Mouse (Mus musculus) embryonic facial prominence, embryonic 14.5 days (tissue): ENCODE data around the gene Umad1. TPM values are rescaled to one million over a fixed set of nuclear protein-coding genes. Genes with fewer than 3 reads are reported as not detected.

Experiments used
- ATAC-seq: fragments of 200-750 bp; cut with Nextera tagmentation; 2 replicates; pipeline ENCODE4 v1.8.0; 2017; ENCODE audit warnings: low read depth, moderate number of reproducible peaks, moderate TSS enrichment
- DNase-seq: peaks from one replicate; pipeline ENCODE4 v3.0.0-alpha.2; 2015; ENCODE audit warnings: low spot score
- H3K27ac ChIP-seq: fragments of 300-500 bp; sonication (generic); replicated peaks from 2 replicates; pipeline ENCODE4 v1.5.1; 2014; ENCODE audit warnings: low read depth, mild to moderate bottlenecking, low read length, moderate library complexity
- H3K27me3 ChIP-seq: fragments of 300-500 bp; sonication (generic); replicated peaks from 2 replicates; pipeline ENCODE4 v1.6.1; 2014; ENCODE audit warnings: low read length; ENCODE audit not compliant: control insufficient read depth, insufficient read depth
- H3K36me3 ChIP-seq: fragments of 300-500 bp; sonication (generic); 2 replicates; pipeline ENCODE4 v1.6.1; 2014; ENCODE audit warnings: low read length, mixed read lengths; ENCODE audit not compliant: control insufficient read depth, insufficient read depth
- H3K4me1 ChIP-seq: fragments of 300-500 bp; sonication (generic); 2 replicates; pipeline ENCODE4 v1.6.1; 2014; ENCODE audit warnings: antibody characterized with exemption, low read length; ENCODE audit not compliant: control insufficient read depth, insufficient read depth
- H3K4me2 ChIP-seq: fragments of 300-500 bp; sonication (generic); 2 replicates; pipeline ENCODE4 v1.6.1; 2014; ENCODE audit warnings: low read depth, mild to moderate bottlenecking, low read length, moderate library complexity, mixed read lengths
- H3K4me3 ChIP-seq: fragments of 300-500 bp; sonication (generic); 2 replicates; pipeline ENCODE4 v1.5.1; 2014; ENCODE audit warnings: low read depth, mild to moderate bottlenecking, low read length
- H3K9ac ChIP-seq: fragments of 300-500 bp; sonication (generic); 2 replicates; pipeline ENCODE4 v1.6.1; 2014; ENCODE audit warnings: low read depth, mild to moderate bottlenecking, low read length, moderate library complexity, mixed read lengths
- H3K9me3 ChIP-seq: fragments of 300-500 bp; sonication (generic); 2 replicates; pipeline ENCODE4 v1.6.1; 2016; ENCODE audit warnings: low read length; ENCODE audit not compliant: control insufficient read depth
- WGBS: fragments of 180-500 bp; shearing (Covaris S2); extraction: QIAGEN DNeasy Blood & Tissue Kit; methylation state at CpG from one replicate; pipeline ENCODE4 v1.1.7; 2014; 5-methylcytosine and 5-hydroxymethylcytosine counted together
- polyA plus RNA-seq: library from polyadenylated mRNA; unstranded; fragments of >200 nt; fragmentation: Nextera tagmentation; extraction: Ambion mirVana; gene quantifications from 2 replicates; pipeline ENCODE4 v1.2.1, GENCODE M21; 2014

Gene Umad1
- polyA plus RNA-seq, 1 experiment from 2014 or later: 20.0 TPM

DNA sequence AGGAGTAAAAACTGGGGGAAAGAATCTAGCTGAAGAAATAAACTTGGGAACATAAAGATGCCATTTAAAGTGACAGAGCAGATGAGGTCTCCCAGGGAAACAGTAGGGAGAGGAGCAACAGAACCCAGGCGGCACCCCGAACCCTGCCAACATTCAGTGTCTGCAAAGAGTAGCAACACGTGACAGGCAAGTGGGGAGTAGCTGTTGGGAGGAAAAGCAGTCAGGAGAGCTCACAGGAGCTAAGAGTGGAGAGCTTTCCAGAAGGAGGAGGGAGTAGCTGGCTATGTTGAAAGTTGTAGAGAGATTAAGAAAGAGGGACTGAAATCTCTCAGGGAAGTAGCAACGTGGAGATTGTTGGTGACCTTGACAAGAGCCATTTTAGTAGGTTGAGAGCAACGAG lies 214.4 kb downstream of the Umad1 start:
- DNase-seq: no peak
- H3K4me3 ChIP-seq: no peak overlapping the region
- WGBS: 61% methylated on average over 5 of the region's 5 CpGs

DNA sequence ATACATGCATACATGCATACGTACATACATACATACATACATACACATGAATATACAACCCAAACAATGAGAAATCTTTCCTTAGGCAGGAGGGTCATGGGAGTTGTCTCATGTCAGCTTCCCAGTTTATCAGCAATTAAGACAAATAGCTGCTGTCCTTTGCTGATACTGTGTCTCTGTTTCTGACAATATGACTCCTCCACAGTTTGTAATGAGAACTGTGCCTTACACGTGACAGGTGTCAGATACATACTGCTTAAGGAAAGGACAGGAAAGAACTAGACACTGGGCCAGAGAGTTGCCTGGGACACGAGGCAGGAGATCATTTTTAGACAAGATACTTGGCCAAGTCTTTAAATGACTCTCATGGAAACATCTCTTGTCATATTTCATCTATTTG lies 215.2 kb downstream of the Umad1 start:
- Histone ChIP-seq H3K27ac (no peak overlapping the region), H3K4me1 (no peaks in the 10 kb centered on the region)

More for the DNA sequence above, 214.4 kb downstream of the Umad1 start:
- ATAC-seq: no peak
- H3K36me3 ChIP-seq: no peaks in the 10 kb centered on the region
- no peaks in the 10 kb centered on the region for H3K4me1 ChIP-seq
- no peak overlapping the region for H3K4me2 ChIP-seq
- no peak overlapping the region for H3K9ac ChIP-seq
- no peak overlapping the region for H3K27ac ChIP-seq
- no peaks in the 10 kb centered on the region for H3K27me3 ChIP-seq
- no peaks in the 10 kb centered on the region for H3K9me3 ChIP-seq

DNA sequence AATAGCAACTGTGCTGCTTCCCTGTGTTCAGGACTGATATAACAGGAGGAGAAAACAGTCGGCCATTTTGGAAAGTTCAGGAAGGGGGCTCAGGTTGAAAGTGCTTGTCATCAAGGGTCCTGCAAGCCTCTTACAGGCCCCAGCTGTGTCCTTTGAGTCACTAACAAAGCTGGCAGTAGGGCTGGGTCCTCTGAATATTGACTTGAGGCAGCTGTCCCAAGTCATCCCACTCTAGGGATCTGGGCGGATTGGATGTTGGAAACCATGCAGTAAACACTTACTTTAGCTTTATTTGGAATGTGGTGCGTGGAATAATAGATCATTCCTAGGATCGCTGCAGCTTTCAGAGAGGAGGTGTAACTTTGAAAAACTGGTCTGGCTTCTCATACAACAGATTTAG lies 215.7 kb downstream of the Umad1 start:
- no peaks in the 10 kb centered on the region for H3K36me3 ChIP-seq
- H3K4me2 ChIP-seq: no peak overlapping the region
- ATAC-seq (peak; percentile 70; the same call in 1 of the 2 replicates), DNase-seq (peak; percentile 54)
- H3K4me3 ChIP-seq: no peak overlapping the region
- no peaks in the 10 kb centered on the region for H3K27me3 ChIP-seq
- no peak overlapping the region for H3K9ac ChIP-seq
- no peaks in the 10 kb centered on the region for H3K4me1 ChIP-seq
- 79% methylated on average over 4 of the region's 4 CpGs for WGBS
- H3K9me3 ChIP-seq: no peaks in the 10 kb centered on the region
- no peak overlapping the region for H3K27ac ChIP-seq

More for the DNA sequence above, 215.2 kb downstream of the Umad1 start:
- Histone ChIP-seq H3K36me3 (no peaks in the 10 kb centered on the region), H3K27me3 (no peaks in the 10 kb centered on the region), H3K4me2 (no peak overlapping the region), H3K9ac (no peak overlapping the region), H3K4me3 (no peak overlapping the region), H3K9me3 (no peaks in the 10 kb centered on the region)
- WGBS: 87% methylated on average over 3 of the region's 3 CpGs
- DNase-seq: no peak
- ATAC-seq: no peak

DNA sequence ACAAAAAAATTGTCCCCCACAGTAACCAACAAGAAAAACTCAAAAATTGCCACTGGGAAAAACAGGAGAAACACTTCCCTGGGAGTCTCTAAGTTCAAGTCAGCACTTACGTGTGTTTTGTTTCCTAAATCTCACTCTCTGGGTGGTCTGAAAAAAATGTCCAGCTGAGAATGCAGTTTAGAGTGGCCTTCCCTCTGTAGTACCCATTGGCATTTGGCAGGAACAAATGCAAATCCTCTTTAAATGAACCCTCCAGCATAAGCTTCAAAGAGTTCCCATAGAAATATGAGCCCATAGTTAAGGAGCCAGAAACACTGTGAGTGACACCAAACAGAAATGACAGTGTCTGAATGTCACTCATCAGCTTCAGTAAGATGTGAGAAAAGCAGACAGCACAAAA lies 220.1 kb downstream of the Umad1 start:
- Histone ChIP-seq H3K9ac (no peak overlapping the region), H3K4me1 (no peaks in the 10 kb centered on the region), H3K9me3 (no peaks in the 10 kb centered on the region), H3K4me2 (no peak overlapping the region), H3K27ac (no peak overlapping the region), H3K27me3 (no peaks in the 10 kb centered on the region), H3K36me3 (no peaks in the 10 kb centered on the region), H3K4me3 (no peak overlapping the region)
- ATAC-seq (0 out of 2 replicates have a peak, but pooled peaks have one; percentile 33), DNase-seq (peak; percentile 57)
- WGBS: 43% methylated on average over 1 of the region's 1 CpGs

DNA sequence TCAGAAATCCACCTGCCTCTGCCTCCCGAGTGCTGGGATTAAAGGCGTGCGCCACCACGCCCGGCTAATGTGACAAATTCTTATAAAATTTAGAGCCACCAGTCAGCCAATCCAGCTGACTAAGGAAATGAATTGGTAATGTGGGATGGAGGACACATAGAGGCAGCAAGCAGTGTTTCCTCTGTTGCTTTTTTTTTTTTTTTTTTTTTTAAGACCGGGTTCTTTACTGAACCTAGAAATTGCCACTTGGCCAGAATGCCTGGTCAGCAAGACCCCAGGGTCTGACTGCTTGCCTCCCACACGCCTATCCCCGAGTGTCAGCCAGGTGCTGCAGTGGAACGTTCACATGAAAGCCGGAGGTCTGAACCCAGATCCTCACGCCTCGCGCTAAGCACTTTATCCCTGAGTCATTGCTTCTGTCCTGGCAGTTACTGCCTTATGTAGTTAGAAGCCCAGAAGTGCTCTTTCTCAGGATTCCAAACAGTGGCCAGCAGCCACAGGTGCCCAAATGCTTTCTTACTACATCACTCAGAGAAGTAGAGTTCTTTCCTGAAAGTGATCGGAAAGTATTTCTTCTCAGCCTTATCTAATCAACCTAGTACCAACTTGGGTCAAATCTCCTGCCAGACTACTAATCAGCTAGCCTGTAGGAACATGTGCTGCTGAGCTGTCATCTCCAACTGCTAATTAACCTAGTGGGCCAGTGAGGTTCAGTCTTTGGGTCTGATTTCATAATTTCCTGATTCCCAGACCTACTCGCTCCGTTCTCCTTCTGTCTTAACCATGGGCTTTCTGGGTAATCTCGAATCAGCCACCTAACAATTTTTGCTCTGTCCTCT lies 225.6 kb downstream of the Umad1 start:
- no peak overlapping the region for H3K27ac ChIP-seq
- DNase-seq (no peak), ATAC-seq (no peak)
- no peaks in the 10 kb centered on the region for H3K27me3 ChIP-seq
- H3K36me3 ChIP-seq: no peaks in the 10 kb centered on the region
- H3K4me1 ChIP-seq: no peaks in the 10 kb centered on the region
- no peak overlapping the region for H3K4me3 ChIP-seq
- H3K4me2 ChIP-seq: no peak overlapping the region
- H3K9me3 ChIP-seq: no peaks in the 10 kb centered on the region
- 88% methylated on average over 17 of the region's 17 CpGs for WGBS
- no peak overlapping the region for H3K9ac ChIP-seq

DNA sequence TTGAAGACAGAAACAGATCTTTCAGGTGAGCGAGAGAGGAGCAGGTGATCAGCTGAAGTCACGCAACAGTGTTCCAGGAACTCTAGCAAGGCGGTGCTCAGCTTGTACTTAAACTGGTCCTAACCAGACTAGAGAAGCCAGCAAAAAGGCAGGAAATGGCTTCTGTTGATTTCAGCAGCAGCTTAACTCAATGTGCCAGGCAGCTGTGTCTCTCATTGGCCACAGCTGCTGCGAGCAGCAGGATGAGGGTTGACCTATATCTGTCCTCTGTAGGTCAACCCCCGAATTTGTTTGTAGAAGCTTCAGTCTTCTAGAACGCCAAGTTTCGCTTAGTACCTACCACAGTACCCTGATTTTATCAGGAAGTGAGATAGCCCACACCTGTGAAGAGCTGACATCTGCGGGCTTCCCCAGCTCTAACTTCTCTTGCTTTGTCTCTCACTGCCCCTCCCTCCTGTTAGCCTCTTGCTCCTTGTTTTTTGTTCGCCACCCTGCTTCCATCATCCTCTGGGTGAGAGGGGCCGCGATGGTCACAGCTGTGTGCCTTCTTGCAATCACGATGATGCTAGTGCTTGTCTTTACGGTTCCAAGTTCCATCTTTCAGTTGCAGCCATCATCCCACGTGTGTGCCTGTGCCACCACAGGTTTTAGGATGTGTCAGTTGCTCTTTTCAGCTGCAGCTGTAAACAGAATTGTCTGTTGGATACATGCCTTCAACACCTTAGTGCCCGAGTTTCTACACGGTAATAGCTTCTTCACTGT lies 226.5 kb downstream of the Umad1 start:
- no peak for ATAC-seq
- Histone ChIP-seq H3K4me2 (no peak overlapping the region), H3K9me3 (no peaks in the 10 kb centered on the region), H3K27me3 (no peaks in the 10 kb centered on the region), H3K4me3 (no peak overlapping the region), H3K36me3 (no peaks in the 10 kb centered on the region), H3K9ac (no peak overlapping the region), H3K4me1 (no peaks in the 10 kb centered on the region), H3K27ac (no peak overlapping the region)
- WGBS: 82% methylated on average over 16 of the region's 16 CpGs
- DNase-seq: peak; percentile 41

DNA sequence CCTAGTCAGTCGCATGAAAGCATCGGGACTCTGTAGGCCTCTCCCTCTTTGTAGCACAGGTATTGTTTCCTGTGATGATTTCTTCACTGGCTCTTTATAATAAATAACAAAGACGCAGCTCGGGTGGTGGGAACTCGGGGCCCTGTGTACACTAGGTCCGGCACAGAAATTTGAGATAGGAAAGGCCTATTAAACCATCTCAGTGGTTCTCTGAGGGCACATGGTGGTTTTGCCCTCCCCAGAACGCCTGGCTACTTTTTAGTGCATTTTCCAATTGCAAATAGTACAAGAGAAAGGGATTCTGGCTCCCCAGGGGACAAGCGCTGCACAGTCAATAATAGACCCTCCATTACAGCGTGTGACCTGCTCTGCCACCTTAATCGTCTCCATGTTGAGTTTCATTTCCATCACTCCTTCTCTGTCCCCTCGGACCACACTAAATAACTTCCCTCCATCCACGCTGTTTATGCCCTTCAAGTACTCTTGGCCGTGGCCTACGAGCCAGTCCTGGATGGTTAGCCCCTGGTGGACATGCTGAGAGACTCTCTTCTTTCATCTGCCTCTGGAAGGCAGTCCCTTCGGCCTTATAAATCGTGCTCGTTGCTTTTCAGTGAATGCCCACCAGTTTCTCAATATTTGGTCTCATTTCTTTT lies 227.4 kb downstream of the Umad1 start:
- no peaks in the 10 kb centered on the region for H3K9me3 ChIP-seq
- no peak for DNase-seq
- H3K4me1 ChIP-seq: no peaks in the 10 kb centered on the region
- no peak overlapping the region for H3K4me3 ChIP-seq
- no peak overlapping the region for H3K9ac ChIP-seq
- H3K27ac ChIP-seq: no peak overlapping the region
- H3K27me3 ChIP-seq: no peaks in the 10 kb centered on the region
- no peaks in the 10 kb centered on the region for H3K36me3 ChIP-seq
- ATAC-seq: no peak
- H3K4me2 ChIP-seq: no peak overlapping the region
- 78% methylated on average over 17 of the region's 17 CpGs for WGBS

DNA sequence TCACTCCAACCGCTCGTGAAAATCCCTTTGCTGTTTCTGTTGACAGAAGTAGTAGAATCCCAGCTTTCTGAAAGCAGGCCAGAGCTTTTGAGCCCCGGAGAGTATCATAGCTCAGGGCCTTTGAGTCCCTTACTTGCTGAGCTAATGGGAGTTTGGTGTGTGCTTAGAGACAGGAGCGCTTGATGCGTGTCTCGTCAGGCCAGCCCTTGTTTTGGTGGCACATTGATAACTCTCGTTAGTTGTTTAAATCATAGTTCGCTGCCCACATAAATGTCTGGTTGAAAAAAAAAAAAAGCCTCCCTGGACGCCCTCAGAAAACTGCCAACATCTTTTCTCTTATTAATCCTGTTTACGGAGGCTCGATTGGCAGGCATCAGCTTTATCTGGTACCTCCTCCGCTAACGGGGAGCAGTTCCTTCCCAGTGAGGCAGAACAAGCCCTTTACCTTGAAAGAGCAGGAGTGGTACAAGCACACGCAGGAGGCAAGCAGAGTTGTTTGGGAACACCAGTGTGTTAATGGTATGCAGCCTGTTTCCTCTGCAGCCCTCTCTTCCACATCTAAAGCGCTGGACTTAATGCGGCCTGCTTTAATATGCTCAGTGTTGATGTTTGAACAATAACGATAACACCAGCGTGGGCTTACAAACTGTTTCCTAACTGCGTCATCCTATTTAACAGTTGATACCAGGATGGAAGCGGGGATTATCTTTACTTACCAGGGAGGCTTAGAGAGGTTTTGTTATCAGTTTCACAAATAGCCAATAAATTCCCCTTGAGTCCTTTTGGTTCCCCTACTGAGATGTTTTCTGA lies 228.2 kb downstream of the Umad1 start:
- Histone ChIP-seq H3K4me3 (no peak overlapping the region), H3K4me1 (no peaks in the 10 kb centered on the region), H3K36me3 (no peaks in the 10 kb centered on the region), H3K4me2 (no peak overlapping the region), H3K9me3 (no peaks in the 10 kb centered on the region), H3K27me3 (no peaks in the 10 kb centered on the region), H3K27ac (no peak overlapping the region), H3K9ac (no peak overlapping the region)
- ATAC-seq: no peak
- WGBS: 66% methylated on average over 20 of the region's 20 CpGs
- DNase-seq: no peak
